Mouse (Mus musculus): ENCODE data around the gene Ppt1.
A peak's percentile ranks its signal among the peaks of the same experiment; 100 is the strongest.

Ppt1 gene

GRCm38 (mm10) chr4:122870027-122870426, 34.0 kb downstream of the Ppt1 start:
- DNase-seq (ENCODE audit: low spot score) = no peak

GRCm38 (mm10) chr4:122870741-122871140, 34.7 kb downstream of the Ppt1 start:
- DNase-seq (ENCODE audit: low spot score) = no peak

- DNase-seq (ENCODE audit: low spot score) = no peak
Measured at GRCm38 (mm10) chr4:122871269-122871668, 35.2 kb downstream of the Ppt1 start.

GRCm38 (mm10) chr4:122871989-122872388, 35.9 kb downstream of the Ppt1 start:
- DNase-seq (ENCODE audit: low spot score) = no peak

- no peak for DNase-seq (ENCODE audit: low spot score)
Measured at GRCm38 (mm10) chr4:122873003-122873402, 37.0 kb downstream of the Ppt1 start.

- DNase-seq (ENCODE audit: low spot score) = no peak
Measured at GRCm38 (mm10) chr4:122873512-122873911, 37.5 kb downstream of the Ppt1 start.

- DNase-seq (ENCODE audit: low spot score) = no peak
Measured at GRCm38 (mm10) chr4:122878333-122879070, 42.5 kb downstream of the Ppt1 start.

- DNase-seq (ENCODE audit: low spot score) = no peak
Measured at GRCm38 (mm10) chr4:122882544-122882943, 46.5 kb downstream of the Ppt1 start.

GRCm38 (mm10) chr4:122883294-122883693, 47.3 kb downstream of the Ppt1 start:
- no peak for DNase-seq (ENCODE audit: low spot score)

GRCm38 (mm10) chr4:122884051-122884450, 48.0 kb downstream of the Ppt1 start:
- DNase-seq (ENCODE audit: low spot score) = no peak

GRCm38 (mm10) chr4:122884481-122885340, 48.7 kb downstream of the Ppt1 start:
- no peak for DNase-seq (ENCODE audit: low spot score)

GRCm38 (mm10) chr4:122885768-122886578, 49.9 kb downstream of the Ppt1 start, which contains the start of gene Cap1:
Cap1 (minus strand) TSS chr4:122886056.
- DNase-seq (ENCODE audit: low spot score) = peak; percentile 91

- DNase-seq (ENCODE audit: low spot score) = peak; percentile 12
Measured at GRCm38 (mm10) chr4:122886579-122887254, 50.7 kb downstream of the Ppt1 start.

- DNase-seq (ENCODE audit: low spot score) = no peak
Measured at GRCm38 (mm10) chr4:122887336-122887735, 51.3 kb downstream of the Ppt1 start.

- DNase-seq (ENCODE audit: low spot score) = peak; percentile 32
Measured at GRCm38 (mm10) chr4:122890881-122891481, 54.9 kb downstream of the Ppt1 start.

- DNase-seq (ENCODE audit: low spot score) = no peak
Measured at GRCm38 (mm10) chr4:122891597-122891996, 55.6 kb downstream of the Ppt1 start.

- DNase-seq (ENCODE audit: low spot score) = no peak
Measured at GRCm38 (mm10) chr4:122892157-122892556, 56.1 kb downstream of the Ppt1 start.

GRCm38 (mm10) chr4:122897750-122898149, 61.7 kb downstream of the Ppt1 start:
- no peak for DNase-seq (ENCODE audit: low spot score)

- DNase-seq (ENCODE audit: low spot score) = peak; percentile 61
Measured at GRCm38 (mm10) chr4:122898313-122898712, 62.3 kb downstream of the Ppt1 start.

- no peak for DNase-seq (ENCODE audit: low spot score)
Measured at GRCm38 (mm10) chr4:122902156-122902555, 66.1 kb downstream of the Ppt1 start.

GRCm38 (mm10) chr4:122903709-122904108, 67.7 kb downstream of the Ppt1 start:
- DNase-seq (ENCODE audit: low spot score) = no peak
